Mouse (Mus musculus) small intestine, adult 2 months (tissue): ENCODE measurements around the gene Pds5a. TPM values are rescaled to one million over a fixed set of nuclear protein-coding genes. Genes with fewer than 3 reads are reported as not detected.

ENCODE experiments used
- H3K27ac ChIP-seq: fragments of 200-500 bp; 2 replicates; pipeline ENCODE4 v1.5.1; 2012; ENCODE audit warnings: low read depth, low read length, control low read depth, inconsistent platforms; ENCODE audit not compliant: insufficient read depth
- H3K27me3 ChIP-seq: fragments of 200-500 bp; 2 replicates; pipeline ENCODE4 v1.6.1; 2012; ENCODE audit warnings: mild to moderate bottlenecking, moderate library complexity, low read length, inconsistent platforms; ENCODE audit not compliant: control insufficient read depth, insufficient read depth
- H3K36me3 ChIP-seq: fragments of 200-500 bp; 2 replicates; pipeline ENCODE4 v1.6.1; 2012; ENCODE audit warnings: mild to moderate bottlenecking, low read length, control low read depth, inconsistent platforms; ENCODE audit not compliant: control insufficient read depth, insufficient read depth
- H3K4me1 ChIP-seq: fragments of 200-500 bp; 2 replicates; pipeline ENCODE4 v1.6.1; 2012; ENCODE audit warnings: low read length, inconsistent platforms, mixed read lengths; ENCODE audit not compliant: control insufficient read depth, insufficient read depth, insufficient read length
- H3K4me3 ChIP-seq: fragments of 200-500 bp; 2 replicates; pipeline ENCODE4 v1.5.1; 2012; ENCODE audit warnings: low read depth, mild to moderate bottlenecking, control low read depth, inconsistent platforms, low read length, moderate library complexity
- CTCF ChIP-seq: fragments of 200-500 bp; IDR thresholded peaks from 2 replicates; pipeline ENCODE4 v1.5.1; 2012; ENCODE audit warnings: low read depth, mild to moderate bottlenecking, control low read depth, inconsistent platforms, low read length, moderate library complexity, mixed read lengths; ENCODE audit not compliant: insufficient replicate concordance, insufficient read length; ENCODE audit errors: extremely low read depth
- POLR2A ChIP-seq: fragments of 200-500 bp; IDR thresholded peaks from 2 replicates; pipeline ENCODE4 v1.6.1; 2012; ENCODE audit warnings: low read depth, mild to moderate bottlenecking, control low read depth, inconsistent platforms, low read length, moderate library complexity
- WGBS: fragments of 180-500 bp; shearing (Covaris S2); methylation state at CpG from one replicate; pipeline ENCODE4 v1.1.7; 2018; 5-methylcytosine and 5-hydroxymethylcytosine counted together
- polyA plus RNA-seq: library from polyadenylated mRNA; depleted of rRNA; stranded (reverse); fragments of >200 nt; gene quantifications from 2 replicates; pipeline ENCODE4 v1.2.3, GENCODE M21; 2012

The Pds5a gene
- polyA plus RNA-seq, 1 experiment: 5.4 TPM

DNA sequence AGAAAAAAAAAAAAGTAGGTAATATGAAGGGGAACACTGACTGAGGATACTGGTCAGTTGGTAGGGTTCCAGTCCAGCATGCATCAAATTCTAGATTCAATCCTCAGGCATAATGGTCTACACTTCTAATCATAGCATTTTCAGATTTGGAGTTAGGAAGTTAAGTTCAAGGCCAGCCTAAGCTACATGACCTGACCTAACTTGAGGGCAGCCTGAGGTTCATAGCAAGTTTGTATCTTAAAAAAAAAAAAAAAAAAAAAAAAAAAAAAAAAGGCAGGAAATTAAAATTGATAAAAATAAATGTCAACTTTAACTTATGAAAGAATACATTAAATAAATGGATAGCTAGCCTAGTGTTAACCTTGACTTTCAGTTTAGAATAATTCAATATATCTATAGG is 5.1 kb downstream of the Pds5a start:
- Histone ChIP-seq H3K27ac (no peak overlapping the region), H3K4me1 (peaks cover 9% of the 10 kb centered on the region; the same call in 1 of the 2 replicates), H3K36me3 (peaks cover 13% of the 10 kb centered on the region), H3K4me3 (no peak overlapping the region), H3K27me3 (no peaks in the 10 kb centered on the region)
- TF ChIP-seq POLR2A: no peak
- TF ChIP-seq CTCF: no peak

DNA sequence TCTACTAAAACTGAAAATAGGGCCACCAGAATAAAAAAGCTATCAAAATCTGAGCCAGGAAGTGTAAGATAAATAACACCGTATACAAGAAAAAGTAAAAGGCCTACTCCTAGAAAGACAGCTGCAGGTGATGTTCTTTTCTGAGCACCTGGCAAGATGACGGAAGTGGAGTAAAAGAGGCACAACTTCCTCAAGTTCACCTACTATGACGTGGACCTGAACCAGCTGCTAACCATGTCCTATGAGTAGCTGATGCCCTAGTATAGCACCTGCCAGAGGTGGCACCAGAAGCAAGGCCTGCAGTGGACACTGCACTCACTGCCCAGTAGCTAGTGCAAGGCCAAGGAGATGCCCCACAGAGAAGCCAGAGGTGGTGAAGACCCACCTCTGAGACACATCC is 9.3 kb downstream of the Pds5a start:
- H3K27ac ChIP-seq: no peak overlapping the region
- 37% methylated on average over 3 of the region's 3 CpGs for WGBS
- no peaks in the 10 kb centered on the region for H3K27me3 ChIP-seq
- TF ChIP-seq CTCF (no peak), POLR2A (no peak)
- H3K4me3 ChIP-seq: no peak overlapping the region
- H3K36me3 ChIP-seq: peaks cover 11% of the 10 kb centered on the region
- H3K4me1 ChIP-seq: peaks cover 8% of the 10 kb centered on the region; the same call in 1 of the 2 replicates

DNA sequence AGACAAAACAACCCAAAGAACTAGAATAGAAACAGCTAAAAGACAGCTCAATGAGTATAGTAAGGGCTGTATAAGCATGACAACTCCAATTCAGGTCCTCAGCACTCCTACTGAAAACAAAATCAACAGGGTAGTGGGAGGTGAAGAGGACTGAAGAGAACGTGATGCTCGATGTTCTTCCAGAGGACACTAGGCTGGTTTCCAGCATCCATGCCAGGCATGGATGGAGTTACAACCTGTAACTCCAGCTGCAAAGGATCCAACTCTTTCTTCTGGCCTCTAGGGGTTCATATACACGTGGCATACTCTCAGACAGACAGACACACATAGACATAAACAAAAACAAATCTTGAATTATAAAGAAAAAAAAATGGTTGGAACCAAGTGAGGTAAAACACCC is 11.3 kb downstream of the Pds5a start:
- Histone ChIP-seq H3K36me3 (peaks cover 7% of the 10 kb centered on the region), H3K4me3 (no peak overlapping the region), H3K27me3 (no peaks in the 10 kb centered on the region), H3K4me1 (peaks cover 8% of the 10 kb centered on the region; the same call in 1 of the 2 replicates), H3K27ac (no peak overlapping the region)
- 65% methylated on average over 3 of the region's 3 CpGs for WGBS
- TF ChIP-seq CTCF: no peak
- no peak for TF ChIP-seq POLR2A

DNA sequence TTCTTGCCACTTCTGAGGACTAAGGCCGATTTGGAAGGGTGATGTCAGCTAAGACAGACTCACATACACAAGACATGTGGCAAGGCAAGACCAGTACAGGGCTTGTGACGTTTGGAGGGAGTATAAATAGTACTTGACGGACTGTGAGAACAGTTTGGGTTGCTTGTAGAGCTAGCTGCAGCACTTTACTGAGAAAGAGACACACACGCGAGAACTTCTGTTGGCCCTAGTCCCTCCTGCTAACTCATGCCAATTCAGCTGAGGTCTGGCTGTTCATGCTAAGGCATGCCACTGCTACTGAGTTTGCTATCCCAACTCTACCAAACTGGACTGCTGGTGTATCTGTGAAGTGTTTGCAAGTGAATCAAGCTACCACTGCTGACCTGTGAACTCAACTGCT is 19.2 kb downstream of the Pds5a start:
- Histone ChIP-seq H3K36me3 (0 out of 2 replicates have a peak, but pooled peaks cover 3% of the 10 kb centered on the region), H3K27me3 (no peaks in the 10 kb centered on the region), H3K4me1 (no peaks in the 10 kb centered on the region), H3K27ac (no peak overlapping the region), H3K4me3 (no peak overlapping the region)
- WGBS: 84% methylated on average over 5 of the region's 5 CpGs
- TF ChIP-seq CTCF: no peak
- TF ChIP-seq POLR2A: no peak

DNA sequence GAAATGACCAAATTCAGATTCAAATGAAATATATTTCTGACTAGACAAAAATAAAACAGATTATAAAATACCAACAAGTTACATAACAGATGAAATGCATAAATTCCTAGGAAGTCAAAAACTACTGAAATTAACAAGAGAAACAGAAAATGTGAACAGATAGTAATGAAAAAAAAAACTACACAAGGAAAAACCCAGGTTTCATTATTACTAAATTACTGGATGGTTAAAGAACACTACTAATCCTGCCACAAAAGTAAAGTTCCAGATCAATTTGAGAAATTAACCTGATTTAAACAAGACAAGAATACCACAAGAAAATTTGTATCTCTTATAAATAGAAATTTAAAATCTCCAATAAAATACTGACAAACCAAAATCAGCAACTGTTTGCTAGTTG is 25.9 kb downstream of the Pds5a start:
- H3K27me3 ChIP-seq: no peaks in the 10 kb centered on the region
- TF ChIP-seq POLR2A: no peak
- no peak for TF ChIP-seq CTCF
- no peaks in the 10 kb centered on the region for H3K4me1 ChIP-seq
- H3K27ac ChIP-seq: no peak overlapping the region
- no peak overlapping the region for H3K4me3 ChIP-seq
- H3K36me3 ChIP-seq: 0 out of 2 replicates have a peak, but pooled peaks cover 3% of the 10 kb centered on the region

DNA sequence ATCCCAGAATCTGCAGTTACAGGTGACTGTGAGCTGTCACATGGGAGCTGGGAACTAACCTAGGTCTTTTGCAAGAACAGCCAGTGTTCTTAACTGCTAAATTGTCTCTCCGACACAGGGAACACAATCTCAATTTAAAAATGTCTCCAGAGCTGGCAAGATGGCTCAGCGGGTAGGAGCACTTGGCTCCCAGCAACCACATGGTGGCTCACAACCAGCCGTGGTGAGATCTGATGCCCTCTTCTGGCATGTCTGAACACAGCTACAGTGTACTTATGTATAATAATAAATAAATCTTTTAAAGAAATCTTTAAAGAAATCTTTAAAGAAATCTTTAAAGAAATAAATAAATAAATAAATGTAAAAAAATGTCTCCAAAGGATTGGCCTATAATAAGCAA is 30.4 kb downstream of the Pds5a start:
- WGBS: 82% methylated on average over 3 of the region's 3 CpGs
- no peak overlapping the region for H3K27ac ChIP-seq

DNA sequence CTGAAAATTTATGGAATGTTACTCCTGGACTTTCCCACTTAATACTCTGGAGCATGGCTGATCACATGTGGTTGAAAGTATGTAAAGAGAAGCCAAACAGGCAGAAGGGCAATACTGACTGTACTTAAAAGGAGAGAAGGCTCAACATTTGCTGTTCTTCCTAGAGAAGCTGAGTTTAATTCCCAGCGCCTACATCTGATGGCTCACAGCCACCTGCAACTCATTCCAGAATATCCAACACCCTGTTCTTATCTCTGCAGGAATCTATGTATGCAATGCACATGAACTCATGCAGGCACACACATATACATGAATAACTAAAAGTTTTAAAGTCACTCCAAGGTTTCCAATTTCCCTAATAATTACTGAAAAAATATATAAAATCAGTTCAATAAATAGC is 32.7 kb downstream of the Pds5a start:
- Histone ChIP-seq H3K27me3 (no peaks in the 10 kb centered on the region), H3K27ac (no peak overlapping the region), H3K4me1 (no peaks in the 10 kb centered on the region), H3K4me3 (no peak overlapping the region), H3K36me3 (peaks cover 5% of the 10 kb centered on the region; the same call in 1 of the 2 replicates)
- TF ChIP-seq POLR2A (no peak), CTCF (no peak)
- 58% methylated on average over 1 of the region's 1 CpGs for WGBS

More for the DNA sequence above, 30.4 kb downstream of the Pds5a start:
- Histone ChIP-seq H3K4me1 (no peaks in the 10 kb centered on the region), H3K36me3 (0 out of 2 replicates have a peak, but pooled peaks cover 1% of the 10 kb centered on the region), H3K4me3 (no peak overlapping the region), H3K27me3 (no peaks in the 10 kb centered on the region)
- TF ChIP-seq CTCF: no peak
- no peak for TF ChIP-seq POLR2A

DNA sequence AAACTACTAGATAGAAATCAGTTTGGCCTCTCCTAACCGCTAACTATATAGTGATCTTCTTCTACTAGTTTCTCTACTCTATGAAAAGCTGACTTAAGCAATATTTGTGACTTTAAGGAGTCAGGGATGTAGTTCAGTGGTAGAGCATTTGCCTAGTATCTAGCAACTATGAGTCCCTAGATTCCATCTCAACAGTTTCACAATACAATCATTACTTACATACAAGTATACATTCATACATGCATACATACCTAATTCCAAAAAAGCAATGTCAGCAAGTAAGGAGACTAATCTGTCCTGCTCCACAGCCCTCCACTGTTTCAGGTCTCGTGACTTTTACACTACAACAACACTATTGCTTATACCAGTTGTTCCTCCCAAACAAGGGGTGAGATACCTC is 36.1 kb downstream of the Pds5a start:
- TF ChIP-seq POLR2A (no peak), CTCF (no peak)
- 96% methylated on average over 2 of the region's 2 CpGs for WGBS
- Histone ChIP-seq H3K27me3 (no peaks in the 10 kb centered on the region), H3K36me3 (peaks cover 25% of the 10 kb centered on the region), H3K4me3 (no peak overlapping the region), H3K4me1 (no peaks in the 10 kb centered on the region), H3K27ac (no peak overlapping the region)
